Mouse (Mus musculus) layer of hippocampus, adult 9-11 months (tissue): ENCODE data around the gene Vps26c.
"Not testable (repeated sequence)": the region's sequence is repeated elsewhere in the genome, so short reads cannot be mapped to it uniquely, and the experiment has no call there.

ENCODE experiments used
- DNase-seq: peaks from one replicate; pipeline ENCODE4 v3.0.0; 2022

Gene Vps26c

GRCm38 (mm10) chr16:94487341-94487740, 39.3 kb downstream of the Vps26c start:
- no peak for DNase-seq

- DNase-seq, result no peak
These were observed 41.7 kb downstream of the Vps26c start for GRCm38 (mm10) chr16:94484752-94485535.

- DNase-seq, result peak; percentile 37
These were observed 53.4 kb downstream of the Vps26c start for GRCm38 (mm10) chr16:94473086-94473822.

DNA sequence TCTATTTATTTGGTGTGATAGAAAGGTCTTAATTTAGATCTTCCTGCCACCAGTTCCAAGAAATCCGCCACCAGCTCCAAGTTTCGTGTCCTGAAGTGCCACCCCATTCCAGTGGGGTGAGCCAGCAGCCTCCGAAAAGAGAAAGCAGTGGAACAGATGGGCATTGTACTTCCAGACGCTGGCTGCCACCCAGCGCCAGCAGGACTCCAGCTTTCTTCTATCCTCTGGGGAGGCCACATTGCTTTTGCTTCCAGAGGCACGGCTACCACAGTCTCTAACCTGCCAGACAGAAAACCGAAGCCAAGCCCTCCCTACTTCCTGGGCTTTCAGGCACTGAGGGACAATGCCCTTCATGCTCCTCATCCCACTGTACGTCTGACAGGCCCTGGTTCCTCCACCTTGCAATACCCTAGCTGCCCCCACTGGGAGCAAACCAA, 54.1 kb downstream of the Vps26c start:
- DNase-seq, result peak; percentile 86

GRCm38 (mm10) chr16:94468391-94468790, 58.2 kb downstream of the Vps26c start:
- no peak for DNase-seq

DNA sequence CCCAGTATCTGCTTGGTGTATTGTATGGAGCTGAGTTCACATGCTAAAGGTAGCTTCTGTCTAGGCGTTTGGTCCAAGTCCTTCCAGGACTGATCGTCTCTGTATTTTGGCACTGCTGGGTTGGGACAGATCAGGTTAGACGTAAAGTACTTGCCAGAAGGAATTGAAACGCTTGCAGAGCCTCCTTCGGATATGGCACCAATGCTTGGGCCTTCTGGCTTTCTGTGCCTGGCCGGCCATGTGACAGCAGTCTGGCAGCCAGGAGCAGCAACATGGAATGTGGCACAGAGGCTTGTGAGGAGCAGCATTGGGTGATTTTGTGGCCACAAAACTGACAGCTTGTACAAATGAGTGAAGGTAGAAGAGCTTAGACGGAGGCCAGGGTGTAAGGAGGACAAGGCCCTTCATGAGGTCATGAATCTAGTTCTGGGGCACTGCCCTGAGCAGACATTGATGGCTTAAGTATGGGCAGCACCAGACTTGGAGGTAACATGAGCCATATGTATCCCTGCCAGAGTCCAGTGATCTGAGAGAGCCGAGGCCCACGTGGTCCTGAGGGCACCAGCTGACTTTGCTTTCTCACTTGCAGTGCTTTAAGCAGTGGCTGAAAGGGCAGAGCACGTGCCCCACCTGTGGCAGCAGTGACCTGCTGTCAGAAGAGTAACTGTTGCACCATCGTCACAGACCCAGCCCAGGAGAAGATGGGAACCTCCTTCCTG, 59.1 kb downstream of the Vps26c start:
- DNase-seq, result no peak

GRCm38 (mm10) chr16:94466317-94466716, 60.3 kb downstream of the Vps26c start:
- not testable (repeated sequence) for DNase-seq

GRCm38 (mm10) chr16:94465900-94466299, 60.7 kb downstream of the Vps26c start:
- DNase-seq, result no peak

DNA sequence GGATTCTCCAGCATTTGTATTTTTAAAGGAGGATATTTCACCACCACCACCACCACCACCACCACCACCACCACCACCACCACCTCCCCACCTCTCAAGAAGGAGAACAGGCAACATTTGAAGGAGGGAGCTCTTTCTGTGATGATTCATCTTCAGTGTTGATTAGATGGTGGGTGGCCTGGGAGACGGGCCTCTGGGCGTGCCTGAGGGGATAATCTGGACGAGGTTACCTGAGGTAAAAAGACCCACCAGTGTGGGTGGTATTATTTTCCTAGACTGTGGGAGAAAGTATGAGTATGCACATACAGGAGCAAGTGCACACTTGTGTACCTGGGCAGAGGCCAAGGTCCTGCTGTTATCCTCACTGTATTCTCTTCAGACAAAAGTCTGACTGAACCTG, 62.6 kb downstream of the Vps26c start:
- DNase-seq, result no peak

DNA sequence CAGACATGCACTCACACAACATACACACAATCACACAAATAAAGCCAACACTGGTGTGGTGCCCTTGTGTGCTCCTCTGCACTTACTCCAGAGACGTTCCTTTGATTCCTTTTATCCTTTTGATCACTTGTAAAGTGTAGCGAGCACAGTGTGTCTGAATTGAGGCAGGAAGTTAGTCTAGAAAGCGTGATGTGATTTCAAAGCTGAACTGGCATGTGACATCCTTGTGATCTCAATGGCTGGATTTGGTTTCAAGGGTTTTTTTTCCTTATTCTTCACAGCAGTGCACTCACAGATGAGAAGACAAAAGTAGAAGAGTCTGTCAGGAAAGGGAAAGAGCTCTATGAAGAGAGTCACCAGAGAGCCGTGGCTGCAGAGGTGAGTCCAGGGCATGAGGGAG, 72.5 kb downstream of the Vps26c start:
- no peak for DNase-seq

GRCm38 (mm10) chr16:94452768-94453167, 73.9 kb downstream of the Vps26c start:
- no peak for DNase-seq

- no peak for DNase-seq
These were observed 74.8 kb downstream of the Vps26c start for GRCm38 (mm10) chr16:94451545-94452488.

DNA sequence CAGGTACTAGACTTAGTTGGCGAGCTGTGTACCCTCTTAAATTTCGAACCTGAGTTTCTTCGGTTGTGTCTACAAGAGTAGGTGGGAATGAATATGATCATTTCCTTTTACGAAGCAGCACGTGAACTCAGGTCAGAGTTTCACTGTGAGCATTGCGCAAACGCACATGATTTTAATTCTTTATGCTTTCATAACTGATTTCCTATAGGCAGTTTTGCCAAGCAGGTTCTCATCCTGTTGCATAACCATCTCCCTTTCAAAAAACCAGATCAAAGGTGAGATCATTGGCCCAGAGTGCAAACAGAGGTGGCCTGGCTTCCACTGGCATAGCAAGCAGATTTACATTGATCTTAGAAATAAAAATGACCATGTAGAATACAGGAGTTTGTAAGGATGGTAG, 77.0 kb downstream of the Vps26c start:
- DNase-seq, result no peak

GRCm38 (mm10) chr16:94449151-94449550, 77.5 kb downstream of the Vps26c start:
- no peak for DNase-seq
